Mouse (Mus musculus) lung, postnatal 25 days (tissue): ENCODE results near the gene Hist1h2af.
"Not testable (repeated sequence)": the region's sequence is repeated elsewhere in the genome, so short reads cannot be mapped to it uniquely, and the experiment has no call there.

ENCODE experiments used
- DNase-seq: peaks from one replicate; pipeline ENCODE4 v3.0.0; 2022; ENCODE audit warnings: low spot score

The Hist1h2af gene

DNA sequence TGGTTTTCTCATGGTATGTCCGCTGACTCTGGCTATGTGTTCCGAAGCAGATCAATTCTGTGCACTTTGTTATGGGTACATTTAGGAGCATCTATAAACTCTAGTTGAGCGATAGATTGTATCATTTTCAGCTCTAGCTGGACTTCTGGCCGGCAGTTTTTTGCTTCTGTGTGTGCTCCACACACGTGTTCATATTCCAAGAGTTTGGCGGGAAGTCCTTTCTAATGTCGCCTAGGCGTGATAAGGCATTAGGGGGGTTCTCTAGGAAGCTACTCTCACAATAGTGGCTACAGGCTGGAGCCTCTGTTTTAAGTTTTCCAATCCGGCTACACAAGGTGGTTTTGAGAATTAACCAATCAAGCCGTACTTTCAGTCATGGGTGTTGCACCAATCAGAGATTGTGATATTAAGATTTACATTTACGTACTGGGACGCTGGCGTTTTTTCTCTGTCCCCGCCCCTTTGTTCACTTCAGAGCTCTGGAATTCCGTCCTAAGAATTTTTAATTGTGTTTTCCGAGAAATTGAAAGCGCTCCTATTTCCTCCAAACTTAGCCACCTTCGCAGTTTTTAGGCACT, 22.2 kb downstream of the Hist1h2af start:
- DNase-seq, result peak; percentile 92

DNA sequence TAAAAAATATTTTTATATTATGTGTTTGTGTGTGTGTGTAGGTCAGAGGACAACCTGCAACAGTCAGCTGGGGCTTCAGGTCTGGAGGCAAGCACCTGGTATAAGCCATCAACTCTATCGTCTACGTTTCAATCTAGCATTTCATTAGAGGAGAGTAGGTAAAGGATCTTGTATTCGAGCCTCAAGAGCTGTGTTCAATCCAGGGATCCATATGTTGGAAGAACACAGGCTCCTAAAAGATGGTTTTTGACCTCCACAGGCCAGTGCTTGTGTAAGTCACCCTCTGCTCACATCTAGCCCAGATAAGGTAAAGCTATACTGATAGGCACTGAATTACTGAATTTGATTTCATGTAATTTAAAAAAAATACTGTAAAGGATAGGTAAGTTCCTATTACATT, 23.2 kb downstream of the Hist1h2af start:
- no peak for DNase-seq

DNA sequence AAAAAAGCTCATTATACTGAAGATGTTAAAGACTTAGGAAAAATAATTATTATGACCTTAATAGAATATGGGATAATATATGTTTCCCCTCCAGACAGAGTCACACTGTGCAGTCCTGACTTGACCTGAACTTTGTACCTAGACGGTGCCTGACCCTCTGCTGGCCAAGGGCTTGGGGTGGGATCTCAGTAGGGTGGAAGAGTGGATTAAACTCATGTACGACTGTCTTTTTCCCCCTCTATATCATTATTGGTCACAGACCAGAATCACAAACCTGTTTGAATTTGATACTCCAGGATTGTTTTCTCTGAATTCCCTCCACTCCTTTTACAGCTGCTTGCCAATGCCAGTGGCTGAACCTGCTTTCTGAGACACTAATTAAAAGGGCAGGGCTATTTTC, 27.0 kb downstream of the Hist1h2af start:
- DNase-seq, result not testable (repeated sequence)

DNA sequence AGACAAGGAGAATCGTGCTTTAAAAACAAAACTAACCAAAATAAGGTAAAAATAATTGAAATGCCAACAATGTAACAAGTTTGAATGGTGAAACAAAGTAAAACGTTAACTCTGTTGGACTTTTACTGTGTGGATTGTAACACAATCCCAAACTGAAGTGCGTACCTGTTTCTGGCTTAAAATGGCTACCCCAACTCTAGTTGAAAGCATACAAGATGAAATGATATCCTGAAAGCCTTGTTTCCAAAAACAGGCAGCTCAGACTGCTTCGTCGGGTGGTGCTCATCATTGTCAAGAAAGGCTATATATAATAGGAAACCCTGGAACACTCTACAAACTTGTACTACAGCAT, 27.8 kb downstream of the Hist1h2af start:
- not testable (repeated sequence) for DNase-seq

DNA sequence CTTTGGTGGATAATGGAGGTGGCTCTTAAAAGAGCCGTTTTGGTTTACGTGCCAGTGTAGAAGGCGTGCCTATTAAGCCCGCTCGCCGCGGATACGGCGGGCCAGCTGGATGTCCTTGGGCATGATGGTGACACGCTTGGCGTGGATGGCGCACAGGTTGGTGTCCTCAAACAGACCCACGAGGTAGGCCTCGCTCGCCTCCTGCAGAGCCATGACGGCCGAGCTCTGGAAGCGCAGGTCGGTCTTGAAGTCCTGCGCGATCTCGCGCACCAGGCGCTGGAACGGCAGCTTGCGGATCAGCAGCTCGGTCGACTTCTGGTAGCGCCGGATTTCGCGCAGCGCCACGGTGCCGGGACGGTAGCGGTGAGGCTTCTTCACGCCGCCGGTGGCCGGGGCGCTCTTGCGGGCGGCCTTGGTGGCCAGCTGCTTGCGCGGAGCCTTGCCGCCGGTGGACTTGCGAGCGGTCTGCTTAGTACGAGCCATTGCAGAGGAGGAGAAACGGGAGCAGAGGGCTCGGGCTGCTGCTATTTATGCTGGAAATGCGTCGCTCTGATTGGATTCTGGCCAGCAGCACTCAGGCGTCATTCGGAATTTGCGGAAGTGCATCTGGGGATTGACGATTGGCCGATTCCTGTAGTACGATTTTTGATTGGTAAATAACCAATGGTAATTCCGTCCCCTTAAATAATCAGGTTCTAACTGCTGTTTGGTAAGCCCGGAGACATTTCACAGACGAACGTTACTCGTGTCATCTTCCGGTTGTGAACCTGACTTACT, 28.4 kb downstream of the Hist1h2af start, which contains the start of gene Hist1h3e:
Gene Hist1h3e (minus strand): TSS at position 487 of the 777 bp plus-strand sequence.
- DNase-seq, result peak; percentile 96

DNA sequence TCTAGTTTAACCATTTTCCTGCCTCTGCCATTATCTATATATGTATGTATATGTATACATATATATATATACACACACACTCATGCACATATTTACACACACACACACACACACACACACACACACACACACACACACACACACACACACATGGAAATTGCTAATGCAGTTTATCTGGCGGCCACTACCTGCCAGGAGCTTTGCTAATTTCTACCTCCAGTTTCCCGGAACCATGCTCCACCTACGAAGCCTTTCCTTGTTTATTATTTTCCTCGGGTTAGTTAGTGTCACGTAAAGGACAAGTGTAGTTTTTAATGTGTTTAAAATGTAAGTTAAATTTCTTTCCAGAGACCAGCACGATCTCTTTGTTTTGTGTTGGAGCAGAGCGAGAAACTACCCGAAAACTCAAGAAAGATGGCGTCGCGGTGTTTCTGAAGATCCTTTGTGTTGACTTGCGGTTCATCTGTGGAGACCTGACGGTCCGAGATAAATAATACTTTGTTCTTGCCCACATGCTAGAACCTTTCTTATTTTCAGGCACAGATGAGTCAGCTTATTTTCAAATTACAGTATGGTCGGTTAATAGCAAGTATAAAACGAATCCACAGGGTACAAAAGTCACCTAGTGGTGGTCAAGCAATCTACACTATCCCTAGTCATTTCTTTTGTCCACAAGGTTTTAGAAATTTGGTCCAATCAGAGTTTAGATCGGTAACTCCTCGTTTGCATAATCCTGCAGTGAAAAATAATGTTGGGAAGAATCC, 29.2 kb downstream of the Hist1h2af start:
- DNase-seq, result no peak

DNA sequence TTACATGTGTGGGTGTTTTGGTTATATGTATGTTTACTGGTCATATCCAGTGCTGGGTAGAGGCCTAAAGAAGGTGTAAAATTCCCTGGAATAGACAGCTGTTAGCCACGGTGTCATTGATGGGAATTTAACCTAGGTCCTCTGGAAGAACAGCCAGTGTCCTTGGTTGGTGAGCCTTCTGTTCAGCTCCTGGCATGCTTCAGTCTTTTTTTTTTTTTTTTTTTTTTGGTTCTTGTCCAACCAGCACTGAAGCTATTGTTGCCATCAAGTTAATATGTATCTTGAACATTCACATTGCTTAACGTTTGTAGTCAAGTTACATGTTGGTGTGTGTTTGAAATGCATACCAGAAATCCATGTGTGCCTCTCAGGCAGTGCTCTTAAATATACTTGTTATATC, 30.8 kb downstream of the Hist1h2af start:
- no peak for DNase-seq

DNA sequence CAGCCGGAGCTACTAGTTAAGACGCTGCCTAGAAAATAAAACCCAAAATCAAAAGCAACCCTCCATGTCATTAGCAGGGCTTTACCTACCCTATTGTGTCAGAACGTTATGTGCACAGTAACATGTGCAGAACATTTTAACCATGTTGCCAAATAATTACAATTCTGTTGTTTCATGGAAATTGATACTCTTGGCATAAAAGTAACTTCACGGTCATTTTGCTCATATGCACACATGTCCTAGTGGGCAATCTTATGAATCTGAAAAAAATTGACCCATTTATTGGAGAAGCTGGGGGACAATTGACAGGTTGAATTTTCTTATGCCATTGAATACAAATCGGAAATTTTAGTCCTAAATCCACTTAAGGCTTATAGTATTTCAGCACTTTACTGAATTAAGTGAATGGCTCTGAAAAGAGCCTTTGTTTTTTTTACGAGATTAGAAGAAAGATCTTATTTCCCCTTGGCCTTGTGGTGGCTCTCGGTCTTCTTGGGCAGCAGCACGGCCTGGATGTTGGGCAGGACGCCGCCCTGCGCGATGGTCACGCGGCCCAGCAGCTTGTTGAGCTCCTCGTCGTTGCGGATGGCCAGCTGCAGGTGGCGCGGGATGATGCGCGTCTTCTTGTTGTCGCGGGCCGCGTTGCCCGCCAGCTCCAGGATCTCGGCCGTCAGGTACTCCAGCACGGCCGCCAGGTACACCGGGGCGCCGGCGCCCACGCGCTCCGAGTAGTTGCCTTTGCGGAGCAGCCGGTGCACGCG, 36.7 kb downstream of the Hist1h2af start:
- not testable (repeated sequence) for DNase-seq

DNA sequence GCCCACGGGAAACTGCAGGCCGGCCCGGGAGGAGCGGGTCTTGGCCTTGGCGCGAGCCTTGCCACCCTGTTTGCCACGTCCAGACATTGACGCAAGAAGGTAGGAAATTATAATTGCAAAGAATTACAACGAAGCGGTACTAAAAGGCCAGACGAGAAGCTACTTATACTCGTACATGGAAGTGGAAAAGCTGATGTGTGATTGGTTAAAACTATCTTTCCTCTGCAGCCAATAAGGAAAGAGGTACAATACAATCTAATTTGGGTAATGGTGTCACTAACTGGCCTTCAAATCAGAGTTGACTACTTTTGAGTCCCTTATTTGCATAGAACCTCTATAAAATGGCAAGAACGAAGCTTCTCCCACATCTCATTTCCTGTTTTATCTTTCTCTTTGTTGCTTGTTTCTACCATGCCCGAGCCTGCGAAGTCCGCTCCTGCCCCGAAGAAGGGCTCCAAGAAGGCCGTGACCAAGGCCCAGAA, 37.4 kb downstream of the Hist1h2af start, which contains the start of the genes Hist1h2ae and Hist1h2bg:
Gene Hist1h2ae (minus strand): TSS at position 199 of the 482 bp plus-strand sequence.
Gene Hist1h2bg (plus strand): TSS at position 375 of the 482 bp plus-strand sequence.
- peak; percentile 93 for DNase-seq

DNA sequence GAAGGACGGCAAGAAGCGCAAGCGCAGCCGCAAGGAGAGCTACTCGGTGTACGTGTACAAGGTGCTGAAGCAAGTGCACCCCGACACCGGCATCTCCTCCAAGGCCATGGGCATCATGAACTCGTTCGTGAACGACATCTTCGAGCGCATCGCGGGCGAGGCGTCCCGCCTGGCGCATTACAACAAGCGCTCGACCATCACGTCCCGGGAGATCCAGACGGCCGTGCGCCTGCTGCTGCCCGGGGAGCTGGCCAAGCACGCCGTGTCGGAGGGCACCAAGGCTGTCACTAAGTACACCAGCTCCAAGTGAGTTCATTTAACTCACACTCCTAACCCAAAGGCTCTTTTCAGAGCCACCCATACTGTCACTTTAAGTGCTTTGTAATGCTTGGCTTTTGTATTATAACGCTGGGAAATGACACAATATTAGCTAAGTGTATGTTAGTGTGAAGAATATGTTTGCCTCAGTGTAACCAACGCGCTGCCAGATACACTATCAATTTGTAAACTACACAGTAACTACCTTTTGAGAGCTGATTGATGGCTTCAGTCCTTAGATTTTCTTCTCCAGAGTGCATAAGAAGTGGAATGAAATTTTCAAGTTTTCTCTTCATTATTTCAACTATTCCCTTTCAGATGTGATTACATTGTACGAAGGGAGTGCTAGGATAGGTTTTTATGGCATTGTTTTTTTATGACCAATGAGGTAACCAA, 38.0 kb downstream of the Hist1h2af start:
- DNase-seq, result not testable (repeated sequence)

DNA sequence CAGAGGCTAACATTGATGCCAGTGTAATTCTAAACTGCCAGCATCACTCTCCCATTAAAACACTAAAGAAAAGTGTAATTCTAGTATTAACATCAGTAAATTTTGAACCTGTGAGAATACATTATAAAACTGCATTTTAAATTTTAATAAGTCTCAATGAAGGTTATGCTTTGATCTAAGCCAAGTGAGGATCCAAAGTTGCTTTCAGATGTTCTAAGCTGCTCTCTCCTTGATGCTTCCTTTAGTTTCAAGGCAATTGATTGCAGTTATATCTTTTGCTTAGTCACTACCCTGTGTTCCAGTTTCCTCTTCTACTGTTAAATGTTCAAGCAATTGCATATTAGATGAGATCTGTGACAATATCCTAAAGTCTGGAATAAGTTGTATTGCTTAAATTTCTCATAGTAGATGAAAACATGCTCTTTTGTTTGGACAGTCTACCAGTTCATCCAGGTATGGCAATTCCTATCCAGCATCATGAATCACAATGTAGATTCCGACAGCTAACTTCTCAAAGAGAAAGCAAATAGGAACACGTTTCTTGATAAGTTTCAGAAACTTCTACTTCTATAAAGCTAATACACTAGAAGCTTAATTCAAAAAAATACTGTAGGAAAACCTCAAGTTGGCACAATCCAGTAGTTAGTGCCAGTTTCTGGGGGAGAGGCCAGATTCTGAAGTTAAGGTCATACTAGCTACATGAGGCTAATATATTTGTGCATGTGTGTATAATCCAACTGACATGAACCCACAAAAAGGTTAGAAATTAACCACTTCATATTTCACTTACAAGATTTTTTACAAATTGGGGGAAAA, 38.7 kb downstream of the Hist1h2af start:
- no peak for DNase-seq

DNA sequence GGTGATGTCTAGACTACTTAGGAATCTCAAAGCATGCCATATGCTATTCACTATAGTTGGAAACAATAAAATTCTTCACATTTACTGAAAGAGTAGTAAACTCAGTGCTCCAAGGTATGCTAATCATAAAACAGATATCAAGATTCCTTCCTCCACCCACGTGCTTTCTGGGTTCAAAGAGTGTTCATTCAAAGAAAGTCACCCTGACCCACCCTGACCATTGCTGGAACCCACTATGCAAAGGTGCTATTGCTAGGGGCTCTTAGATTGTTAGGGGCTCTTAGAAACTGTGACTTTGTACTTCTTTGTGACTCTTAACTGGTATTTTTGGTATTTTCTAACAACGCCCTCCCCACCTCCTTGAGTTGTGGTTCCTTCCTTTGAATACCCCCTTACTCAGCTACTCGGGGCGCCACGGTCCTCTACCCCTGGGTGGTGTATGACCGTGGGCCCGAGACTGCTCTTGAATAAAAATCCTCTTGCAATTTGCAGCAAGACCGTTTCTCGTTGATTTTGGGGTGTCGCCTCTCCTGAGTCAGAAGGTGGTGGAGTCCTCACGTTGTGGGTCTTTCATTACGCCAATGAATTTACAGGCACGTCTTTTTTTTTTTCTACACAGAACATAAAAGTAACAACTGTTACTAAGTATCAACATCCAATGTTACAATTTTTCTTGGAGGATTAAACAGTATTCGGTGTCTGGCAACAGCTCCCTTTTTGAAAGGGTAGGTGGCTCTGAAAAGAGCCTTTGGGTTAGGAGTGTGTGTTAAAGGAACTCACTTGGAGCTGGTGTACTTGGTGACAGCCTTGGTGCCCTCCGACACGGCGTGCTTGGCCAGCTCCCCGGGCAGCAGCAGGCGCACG, 39.6 kb downstream of the Hist1h2af start:
- not testable (repeated sequence) for DNase-seq

DNA sequence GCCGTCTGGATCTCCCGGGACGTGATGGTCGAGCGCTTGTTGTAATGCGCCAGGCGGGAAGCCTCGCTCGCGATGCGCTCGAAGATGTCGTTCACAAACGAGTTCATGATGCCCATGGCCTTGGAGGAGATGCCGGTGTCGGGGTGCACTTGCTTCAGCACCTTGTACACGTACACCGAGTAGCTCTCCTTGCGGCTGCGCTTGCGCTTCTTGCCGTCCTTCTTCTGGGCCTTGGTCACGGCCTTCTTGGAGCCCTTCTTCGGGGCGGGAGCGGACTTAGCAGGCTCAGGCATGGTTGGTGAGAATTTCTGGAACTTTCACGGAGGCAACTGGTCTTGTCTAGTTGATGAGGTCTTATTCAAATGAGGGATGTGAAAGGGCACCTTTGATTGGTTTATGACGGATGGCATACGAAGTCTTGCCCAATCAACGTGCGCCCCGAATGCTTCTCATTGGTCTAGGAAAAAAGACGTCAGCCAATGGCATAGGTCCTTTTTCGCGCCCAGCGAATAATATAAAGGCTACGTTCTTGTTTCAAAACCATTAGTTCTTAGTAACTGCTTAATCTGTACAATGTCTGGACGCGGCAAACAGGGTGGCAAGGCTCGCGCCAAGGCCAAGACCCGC, 40.3 kb downstream of the Hist1h2af start, which contains the start of the genes Hist1h2bf and Hist1h2ad:
Gene Hist1h2bf (minus strand): TSS at position 299 of the 627 bp plus-strand sequence.
Gene Hist1h2ad (plus strand): TSS at position 484 of the 627 bp plus-strand sequence.
- peak; percentile 96 for DNase-seq

DNA sequence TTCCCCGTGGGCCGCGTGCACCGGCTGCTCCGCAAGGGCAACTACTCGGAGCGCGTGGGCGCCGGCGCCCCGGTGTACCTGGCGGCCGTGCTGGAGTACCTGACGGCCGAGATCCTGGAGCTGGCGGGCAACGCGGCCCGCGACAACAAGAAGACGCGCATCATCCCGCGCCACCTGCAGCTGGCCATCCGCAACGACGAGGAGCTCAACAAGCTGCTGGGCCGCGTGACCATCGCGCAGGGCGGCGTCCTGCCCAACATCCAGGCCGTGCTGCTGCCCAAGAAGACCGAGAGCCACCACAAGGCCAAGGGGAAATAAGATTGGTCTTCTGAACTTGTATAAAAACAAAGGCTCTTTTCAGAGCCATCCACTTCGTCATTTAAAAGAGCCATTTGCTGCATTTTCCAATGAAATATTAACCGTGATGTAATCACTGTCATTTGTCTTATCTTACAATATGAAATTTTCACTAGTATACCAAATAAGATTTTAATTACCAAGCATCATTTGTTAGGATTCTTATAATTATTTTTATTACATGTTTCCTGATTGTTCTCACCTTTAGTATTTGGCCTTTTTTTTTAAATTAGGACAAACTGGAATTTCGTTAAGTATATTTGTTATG, 41.0 kb downstream of the Hist1h2af start:
- DNase-seq, result not testable (repeated sequence)

DNA sequence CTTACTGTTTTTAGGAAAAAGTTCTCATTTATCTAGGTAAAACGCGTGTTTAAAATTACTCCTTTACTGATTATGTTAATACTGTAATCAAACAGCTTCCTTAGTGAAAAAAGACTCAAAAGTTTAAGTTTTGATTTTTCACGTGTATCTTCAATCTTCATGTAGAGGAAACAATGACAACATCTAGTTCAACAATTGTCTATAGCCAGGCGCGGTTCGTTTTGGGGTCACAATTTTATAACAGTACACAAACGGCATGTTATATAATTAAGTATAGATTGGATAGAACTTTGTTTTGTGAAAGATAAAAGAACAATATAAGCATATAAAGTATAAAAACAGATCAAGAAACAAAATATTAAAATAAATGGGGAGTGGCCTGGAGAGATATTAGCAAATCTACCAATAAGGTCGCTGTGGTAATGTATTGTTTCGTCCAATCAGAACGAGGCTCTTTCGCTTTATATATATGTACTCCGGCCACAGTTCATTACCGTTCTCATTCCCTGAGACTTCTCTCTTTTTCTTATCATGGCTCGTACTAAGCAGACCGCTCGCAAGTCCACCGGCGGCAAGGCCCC, 41.7 kb downstream of the Hist1h2af start, which contains the start of gene Hist1h3d:
Gene Hist1h3d (plus strand): TSS at position 493 of the 581 bp plus-strand sequence.
- peak; percentile 78 for DNase-seq

DNA sequence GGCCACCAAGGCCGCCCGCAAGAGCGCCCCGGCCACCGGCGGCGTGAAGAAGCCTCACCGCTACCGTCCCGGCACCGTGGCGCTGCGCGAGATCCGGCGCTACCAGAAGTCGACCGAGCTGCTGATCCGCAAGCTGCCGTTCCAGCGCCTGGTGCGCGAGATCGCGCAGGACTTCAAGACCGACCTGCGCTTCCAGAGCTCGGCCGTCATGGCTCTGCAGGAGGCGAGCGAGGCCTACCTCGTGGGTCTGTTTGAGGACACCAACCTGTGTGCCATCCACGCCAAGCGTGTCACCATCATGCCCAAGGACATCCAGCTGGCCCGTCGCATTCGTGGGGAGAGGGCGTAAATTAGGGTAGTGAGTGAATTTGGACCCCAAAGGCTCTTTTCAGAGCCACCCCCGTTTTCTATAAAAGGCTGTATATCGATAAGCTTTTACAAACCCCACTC, 42.2 kb downstream of the Hist1h2af start:
- not testable (repeated sequence) for DNase-seq

DNA sequence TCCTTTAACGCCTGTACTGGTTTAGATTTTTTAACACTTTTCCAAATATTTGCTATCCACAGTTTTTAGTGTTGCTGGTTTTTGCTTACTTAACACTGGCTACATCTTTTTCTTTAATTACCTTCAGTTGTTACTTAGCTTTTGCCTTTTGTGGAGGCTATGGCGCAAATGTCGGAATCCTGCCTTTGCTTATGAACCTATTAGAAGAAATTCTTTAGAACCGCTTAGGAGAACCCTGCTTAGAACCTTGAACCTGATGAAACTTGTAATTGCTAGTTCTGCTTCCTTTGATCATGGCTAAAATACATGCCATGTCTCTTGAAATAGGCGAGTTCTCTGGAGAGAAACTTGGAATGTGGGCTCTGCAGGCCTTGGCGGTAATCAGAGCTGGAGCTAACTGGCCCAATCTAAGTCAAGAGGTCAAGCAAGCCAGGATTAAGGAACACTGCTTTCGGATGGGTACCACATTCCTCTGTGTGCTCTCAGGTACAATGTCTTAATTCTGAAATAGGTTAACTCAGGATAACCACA, 42.7 kb downstream of the Hist1h2af start:
- DNase-seq, result no peak
